Mouse (Mus musculus) lung, embryonic 16.5 days (tissue): Measurements from ENCODE around the gene Pkp1. TPM values are rescaled to one million over a fixed set of nuclear protein-coding genes. Genes with fewer than 3 reads are reported as not detected.

Experiments
- ATAC-seq: fragments of 200-750 bp; cut with Nextera tagmentation; 2 replicates; pipeline ENCODE4 v1.8.0; 2017; ENCODE audit warnings: low read depth, mild to moderate bottlenecking, moderate library complexity
- H3K27ac ChIP-seq: fragments of 300-500 bp; sonication (generic); 2 replicates; pipeline ENCODE4 v1.5.1; 2014; ENCODE audit warnings: mild to moderate bottlenecking, control low read depth, low read length
- H3K27me3 ChIP-seq: fragments of 300-500 bp; sonication (generic); 2 replicates; pipeline ENCODE4 v1.6.1; 2014; ENCODE audit warnings: low read depth, low read length, mixed read lengths; ENCODE audit not compliant: control insufficient read depth, insufficient read depth
- H3K36me3 ChIP-seq: fragments of 300-500 bp; sonication (generic); 2 replicates; pipeline ENCODE4 v1.6.1; 2014; ENCODE audit warnings: low read length; ENCODE audit not compliant: control insufficient read depth, insufficient read depth
- H3K4me1 ChIP-seq: fragments of 300-500 bp; sonication (generic); replicated peaks from 2 replicates; pipeline ENCODE4 v1.6.1; 2014; ENCODE audit warnings: low read length, mixed read lengths; ENCODE audit not compliant: control insufficient read depth, insufficient read depth
- H3K4me2 ChIP-seq: fragments of 300-500 bp; sonication (generic); 2 replicates; pipeline ENCODE4 v1.6.1; 2014; ENCODE audit warnings: low read depth, low read length, control low read depth
- H3K4me3 ChIP-seq: fragments of 300-500 bp; sonication (generic); 2 replicates; pipeline ENCODE4 v1.5.1; 2014; ENCODE audit warnings: mild to moderate bottlenecking, low read length, control low read depth
- H3K9ac ChIP-seq: fragments of 300-500 bp; sonication (generic); 2 replicates; pipeline ENCODE4 v1.6.1; 2014; ENCODE audit warnings: low read length, control low read depth
- H3K9me3 ChIP-seq: fragments of 300-500 bp; sonication (generic); 2 replicates; pipeline ENCODE4 v1.6.1; 2016; ENCODE audit warnings: low read length; ENCODE audit not compliant: control insufficient read depth
- WGBS: fragments of 180-500 bp; shearing (Covaris S2); extraction: QIAGEN DNeasy Blood & Tissue Kit; methylation state at CpG from one replicate; pipeline ENCODE4 v1.1.7; 2014; 5-methylcytosine and 5-hydroxymethylcytosine counted together
- polyA plus RNA-seq: library from polyadenylated mRNA; unstranded; fragments of >200 nt; fragmentation: Nextera tagmentation; extraction: Ambion mirVana; gene quantifications from 2 replicates; pipeline ENCODE4 v1.2.1, GENCODE M21; 2015

Pkp1 gene
- polyA plus RNA-seq, result 0.57 and 1.0 TPM in 2 replicates

DNA sequence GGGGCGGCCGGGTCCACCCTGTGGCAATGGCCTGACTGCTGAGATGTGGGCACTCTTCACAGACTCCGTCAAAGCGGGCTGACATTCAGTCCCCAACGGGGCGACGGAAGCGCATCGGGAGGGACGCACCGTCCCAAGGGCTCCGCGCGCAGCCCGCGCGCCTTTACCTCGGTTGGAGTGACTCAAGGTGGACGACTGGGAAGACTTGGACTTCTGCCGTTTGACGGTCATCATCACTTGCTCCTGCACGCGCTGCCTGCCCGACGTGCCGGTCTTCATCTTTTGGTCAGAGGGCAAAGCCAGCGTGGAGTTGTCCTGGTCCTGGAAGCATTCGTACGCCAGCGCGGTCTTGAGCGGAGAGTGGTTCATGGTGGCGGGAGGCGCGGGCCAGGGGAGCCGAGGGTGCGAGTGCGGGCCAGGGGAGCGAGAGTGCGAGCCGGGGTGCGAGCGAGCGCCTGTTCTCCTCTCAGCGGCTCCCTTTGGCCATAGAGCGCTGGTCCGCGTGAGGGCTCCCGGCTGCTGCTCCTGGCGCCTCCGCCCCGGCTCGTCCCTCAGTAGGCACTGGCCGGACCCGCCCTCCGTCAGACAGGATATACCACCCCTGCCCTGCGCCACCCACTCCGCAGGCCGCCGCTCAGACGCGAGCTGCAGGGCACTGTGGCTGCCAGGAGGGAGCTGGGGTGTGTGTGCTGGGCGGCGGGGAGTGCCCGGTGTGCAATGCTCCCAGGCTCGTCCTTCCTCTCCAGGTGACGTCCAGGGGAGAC, at the start of gene Pkp1:
Pkp1 (minus strand) TSS at position 564 of the 764 bp plus-strand sequence.
- H3K27me3 ChIP-seq, result peaks cover 62% of the 10 kb centered on the region
- no peak within 1 kb of the TSS for H3K9ac ChIP-seq
- no peaks in the 10 kb centered on the region for H3K36me3 ChIP-seq

DNA sequence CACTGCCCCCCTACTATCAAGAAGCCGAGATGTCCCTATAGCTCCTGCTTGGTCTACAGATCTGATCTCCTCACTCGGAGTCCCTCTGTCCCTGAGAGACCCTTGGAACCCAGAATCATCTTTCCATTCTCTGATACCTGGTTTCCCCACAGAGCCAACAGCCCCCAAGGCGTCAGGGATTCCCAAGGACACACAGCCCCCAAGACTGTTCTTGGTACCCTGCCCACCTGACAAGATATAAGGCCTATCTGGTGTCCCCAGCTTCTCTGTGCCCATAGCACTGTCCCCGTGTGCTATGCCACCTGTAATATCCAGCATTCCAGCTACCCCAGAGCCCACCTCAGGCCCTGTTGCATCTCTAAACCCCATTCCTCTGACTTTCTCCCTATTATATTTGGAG, 48.7 kb upstream of the Pkp1 start:
- no peaks in the 10 kb centered on the region for H3K27me3 ChIP-seq
- no peak for ATAC-seq
- H3K9me3 ChIP-seq, result no peaks in the 10 kb centered on the region
- H3K4me1 ChIP-seq, result no peaks in the 10 kb centered on the region
- H3K9ac ChIP-seq, result no peak overlapping the region
- no peaks in the 10 kb centered on the region for H3K36me3 ChIP-seq
- no peak overlapping the region for H3K27ac ChIP-seq
- H3K4me3 ChIP-seq, result no peak overlapping the region
- 64% methylated on average over 4 of the region's 4 CpGs for WGBS
- H3K4me2 ChIP-seq, result no peak overlapping the region

More for the DNA sequence above, at the start of gene Pkp1:
- no peaks in the 10 kb centered on the region for H3K9me3 ChIP-seq
- WGBS, result under 1% methylated on average over 67 of the region's 67 CpGs
- H3K4me2 ChIP-seq, result peak within 1 kb of the TSS; percentile 53
- peak within 1 kb of the TSS; percentile 36 for H3K4me3 ChIP-seq
- peak; percentile 80 for ATAC-seq
- peaks cover 6% of the 10 kb centered on the region for H3K4me1 ChIP-seq
- no peak within 1 kb of the TSS for H3K27ac ChIP-seq

DNA sequence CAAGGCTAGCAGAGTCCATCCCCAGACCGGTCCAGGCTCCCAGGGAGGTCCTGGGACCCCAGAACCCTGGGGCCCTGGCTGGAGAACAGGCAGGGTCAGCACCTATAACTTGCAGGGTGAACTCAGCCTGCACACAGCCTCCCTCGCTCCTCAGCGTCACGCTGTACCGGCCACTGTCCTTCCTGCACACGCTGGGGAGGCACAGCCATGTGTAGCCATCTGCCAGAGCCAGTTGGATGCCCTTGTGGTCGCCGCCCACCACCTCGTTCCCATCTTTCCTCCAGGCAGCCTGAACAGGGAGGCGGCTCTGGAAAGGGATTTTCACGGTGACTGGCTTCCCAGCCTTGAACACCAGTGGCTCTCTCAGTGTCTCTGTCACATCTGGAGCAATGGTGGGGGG, 45.6 kb upstream of the Pkp1 start:
- H3K4me3 ChIP-seq, result no peak overlapping the region
- no peak overlapping the region for H3K27ac ChIP-seq
- no peak overlapping the region for H3K9ac ChIP-seq
- H3K36me3 ChIP-seq, result no peaks in the 10 kb centered on the region
- no peak overlapping the region for H3K4me2 ChIP-seq
- H3K4me1 ChIP-seq, result no peaks in the 10 kb centered on the region
- no peaks in the 10 kb centered on the region for H3K27me3 ChIP-seq
- ATAC-seq, result no peak
- 73% methylated on average over 11 of the region's 11 CpGs for WGBS
- no peaks in the 10 kb centered on the region for H3K9me3 ChIP-seq

DNA sequence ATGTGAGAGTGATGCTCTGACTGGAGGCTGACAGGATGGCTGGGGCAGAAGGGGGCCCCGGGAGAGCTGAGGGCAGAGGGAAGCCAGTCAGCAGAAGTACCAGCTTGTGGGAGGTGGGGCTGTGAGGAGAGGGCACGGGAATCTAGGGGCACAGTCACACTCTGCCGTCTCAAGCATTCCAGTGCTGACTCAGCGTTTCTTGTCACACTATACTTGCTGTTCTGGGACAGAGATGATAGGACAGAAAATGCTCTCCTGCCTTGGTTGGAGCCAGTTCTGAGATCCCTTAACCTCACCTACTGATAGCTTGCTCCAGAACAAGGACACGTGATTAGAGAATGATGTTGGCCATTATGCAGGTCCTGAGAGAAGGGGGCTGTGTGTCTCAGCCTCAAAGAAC, 44.2 kb upstream of the Pkp1 start:
- no peak overlapping the region for H3K27ac ChIP-seq
- H3K4me2 ChIP-seq, result no peak overlapping the region
- no peaks in the 10 kb centered on the region for H3K4me1 ChIP-seq
- no peak for ATAC-seq
- no peaks in the 10 kb centered on the region for H3K36me3 ChIP-seq
- no peak overlapping the region for H3K4me3 ChIP-seq
- H3K9ac ChIP-seq, result no peak overlapping the region
- 44% methylated on average over 5 of the region's 5 CpGs for WGBS
- H3K9me3 ChIP-seq, result no peaks in the 10 kb centered on the region
- H3K27me3 ChIP-seq, result no peaks in the 10 kb centered on the region

DNA sequence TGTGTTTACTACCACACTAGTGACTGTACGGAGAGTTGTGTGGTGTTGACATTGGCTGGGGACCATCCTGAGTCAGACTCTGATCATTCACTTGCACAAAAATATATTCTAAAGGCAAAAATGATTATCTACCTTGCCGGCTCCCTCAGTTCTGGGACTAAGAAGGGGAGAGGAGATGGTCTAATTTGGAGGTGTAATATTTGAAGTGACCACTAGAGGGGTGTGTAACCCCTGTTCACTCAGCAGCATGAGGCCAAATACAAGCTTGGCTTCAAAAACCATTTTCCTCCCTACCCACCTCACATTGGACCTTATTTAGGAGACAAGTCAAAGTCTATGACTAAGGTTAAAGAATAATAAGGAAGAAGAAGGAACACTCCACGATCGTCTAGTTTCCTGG, 39.5 kb upstream of the Pkp1 start:
- ATAC-seq, result no peak
- Histone ChIP-seq H3K27me3 (no peaks in the 10 kb centered on the region), H3K9ac (no peak overlapping the region), H3K27ac (no peak overlapping the region), H3K4me3 (no peak overlapping the region), H3K4me2 (no peak overlapping the region), H3K36me3 (no peaks in the 10 kb centered on the region), H3K4me1 (no peaks in the 10 kb centered on the region), H3K9me3 (no peaks in the 10 kb centered on the region)
- WGBS, result 34% methylated on average over 4 of the region's 4 CpGs

DNA sequence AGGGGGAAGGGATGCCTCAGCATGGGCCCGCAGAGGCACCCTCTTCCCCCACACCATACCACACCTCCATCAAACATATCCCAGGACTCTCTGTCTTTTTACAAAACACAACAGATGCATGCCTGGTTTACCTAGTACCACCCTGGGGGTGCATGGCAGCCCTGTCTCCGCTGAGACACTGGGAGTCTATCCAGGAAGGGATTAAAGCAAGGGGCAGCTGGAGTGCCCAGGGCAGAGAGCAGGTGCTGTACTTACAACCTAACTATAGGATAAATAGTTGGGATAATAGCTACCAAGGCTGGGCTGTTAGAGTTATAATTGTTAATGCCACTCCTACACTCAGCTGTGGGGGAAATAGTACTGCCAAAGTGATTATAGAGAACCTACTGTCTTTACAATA, 29.9 kb upstream of the Pkp1 start:
- no peak overlapping the region for H3K4me3 ChIP-seq
- no peaks in the 10 kb centered on the region for H3K36me3 ChIP-seq
- H3K27me3 ChIP-seq, result no peaks in the 10 kb centered on the region
- no peaks in the 10 kb centered on the region for H3K9me3 ChIP-seq
- ATAC-seq, result no peak
- no peak overlapping the region for H3K27ac ChIP-seq
- H3K4me1 ChIP-seq, result no peaks in the 10 kb centered on the region
- H3K9ac ChIP-seq, result no peak overlapping the region
- 55% methylated on average over 2 of the region's 2 CpGs for WGBS
- H3K4me2 ChIP-seq, result no peak overlapping the region

DNA sequence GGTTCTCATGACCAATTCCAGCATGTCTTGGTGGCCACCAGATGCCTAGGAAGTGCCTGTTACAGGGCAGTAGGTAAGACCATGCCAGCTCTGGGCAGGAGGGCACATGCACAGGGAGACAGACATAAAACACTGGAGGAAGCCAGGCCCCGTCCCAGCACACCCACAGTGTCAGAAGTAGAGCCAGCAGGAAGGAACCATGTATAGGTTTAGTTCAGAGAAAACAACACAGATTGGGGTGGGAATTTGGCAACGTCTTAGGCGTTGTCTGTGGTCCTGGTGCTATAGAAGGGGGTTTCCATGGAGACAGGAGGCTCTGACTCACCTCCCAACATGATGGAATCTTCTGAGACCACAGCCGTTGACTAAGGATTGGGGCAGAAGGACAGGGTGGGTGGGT, 27.2 kb upstream of the Pkp1 start:
- H3K4me1 ChIP-seq, result no peaks in the 10 kb centered on the region
- no peak for ATAC-seq
- WGBS, result 58% methylated on average over 4 of the region's 4 CpGs
- H3K4me2 ChIP-seq, result no peak overlapping the region
- no peaks in the 10 kb centered on the region for H3K36me3 ChIP-seq
- no peak overlapping the region for H3K9ac ChIP-seq
- H3K27ac ChIP-seq, result no peak overlapping the region
- H3K4me3 ChIP-seq, result no peak overlapping the region
- H3K9me3 ChIP-seq, result no peaks in the 10 kb centered on the region
- H3K27me3 ChIP-seq, result peaks cover 3% of the 10 kb centered on the region; the same call in 1 of the 2 replicates

DNA sequence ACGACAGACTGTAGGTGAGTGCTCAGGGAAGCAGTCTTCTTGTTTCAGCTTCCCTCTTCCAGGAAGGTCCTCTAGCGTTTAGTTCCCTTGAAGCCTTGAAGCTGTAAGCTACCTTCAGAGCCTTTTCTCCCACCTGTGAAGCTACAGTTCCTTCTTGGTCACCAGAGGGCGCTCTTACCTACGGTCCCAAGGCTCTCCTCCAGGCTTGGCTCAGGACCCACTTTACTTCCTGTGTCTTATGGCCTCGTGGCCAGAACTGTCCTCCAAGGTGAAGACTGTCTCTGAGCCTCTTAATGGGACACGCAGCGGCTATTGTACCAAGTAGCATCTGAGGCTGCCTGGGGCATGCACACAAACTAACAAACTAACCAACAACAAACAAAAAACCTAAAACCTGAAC, 26.7 kb upstream of the Pkp1 start:
- no peak overlapping the region for H3K4me2 ChIP-seq
- no peak overlapping the region for H3K27ac ChIP-seq
- 5% methylated on average over 7 of the region's 7 CpGs for WGBS
- peak; percentile 49; the same call in 1 of the 2 replicates for ATAC-seq
- no peak overlapping the region for H3K4me3 ChIP-seq
- no peaks in the 10 kb centered on the region for H3K9me3 ChIP-seq
- no peaks in the 10 kb centered on the region for H3K36me3 ChIP-seq
- no peak overlapping the region for H3K9ac ChIP-seq
- peaks cover 3% of the 10 kb centered on the region; the same call in 1 of the 2 replicates for H3K27me3 ChIP-seq
- H3K4me1 ChIP-seq, result no peaks in the 10 kb centered on the region

DNA sequence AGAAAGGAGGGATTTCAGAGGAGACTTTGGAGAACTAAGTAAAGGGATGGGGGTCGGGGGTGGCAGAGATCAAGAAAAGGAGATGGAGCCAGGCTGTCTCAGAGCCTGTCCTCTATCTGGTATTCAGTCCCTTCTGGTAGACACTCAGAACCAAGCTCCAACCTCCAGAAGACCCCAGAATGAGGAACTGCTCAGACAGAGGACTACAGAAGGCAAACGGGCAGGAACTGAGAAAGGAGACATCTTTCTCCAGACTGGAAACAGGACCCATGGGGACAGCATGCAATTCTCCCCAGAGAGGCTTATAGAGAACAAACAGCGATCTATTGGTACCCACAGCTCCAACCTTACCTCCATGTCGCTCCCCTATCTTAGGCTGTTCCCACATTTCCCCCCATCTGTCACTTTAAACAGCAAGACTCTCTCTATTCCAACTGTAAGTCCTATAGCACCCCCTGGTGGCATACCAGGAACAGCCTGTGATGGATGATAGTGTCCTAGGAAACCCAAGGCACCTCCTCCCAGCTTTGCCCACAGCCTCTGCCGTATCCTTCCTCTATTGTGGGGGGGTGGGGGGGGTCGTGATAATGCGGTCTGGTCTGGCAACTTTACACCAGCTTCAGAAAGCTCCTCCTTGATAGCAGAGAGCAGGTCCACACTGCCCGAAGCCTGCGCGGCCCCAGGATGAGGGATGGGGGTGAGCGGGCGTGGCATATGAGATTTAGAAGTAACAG, 25.7 kb upstream of the Pkp1 start:
- no peak overlapping the region for H3K9ac ChIP-seq
- no peaks in the 10 kb centered on the region for H3K4me1 ChIP-seq
- WGBS, result 44% methylated on average over 12 of the region's 12 CpGs
- no peak overlapping the region for H3K27ac ChIP-seq
- H3K4me2 ChIP-seq, result no peak overlapping the region
- ATAC-seq, result peak; percentile 56; the same call in 1 of the 2 replicates
- H3K4me3 ChIP-seq, result no peak overlapping the region
- no peaks in the 10 kb centered on the region for H3K9me3 ChIP-seq
- no peaks in the 10 kb centered on the region for H3K36me3 ChIP-seq
- peaks cover 3% of the 10 kb centered on the region; the same call in 1 of the 2 replicates for H3K27me3 ChIP-seq
